Mouse (Mus musculus) megakaryocyte, embryonic 14.5 days (primary cell): ENCODE measurements around the gene Nfkbie.

Source experiments
- FLI1 ChIP-seq: IDR thresholded peaks from 2 replicates; pipeline ENCODE4 v1.6.1; 2012; ENCODE audit warnings: low read length, inconsistent platforms, mixed read lengths
- GATA1 ChIP-seq: IDR thresholded peaks from 3 replicates; pipeline ENCODE4 v1.6.1; 2012; ENCODE audit warnings: mixed read lengths, low read length, inconsistent platforms, borderline replicate concordance

- no peak for TF ChIP-seq GATA1
- no peak for TF ChIP-seq FLI1
Observed at GRCm38 (mm10) chr17:45601325-45601724, 45.8 kb downstream of the Nfkbie start.
